ENCODE assay signal across 9 mouse cellular contexts in genomic region chr11:70583022-70583714, GRCm38 (mm10). TPM values are rescaled to one million over a fixed set of nuclear protein-coding genes. Genes with fewer than 3 reads are reported as not detected.
DNase-seq lines count a peak whose midpoint lies in the region; ATAC-seq lines count a peak whose summit lies in the region.
"Had no signal": no experiment of that assay in that cellular context is flagged by ENCODE, and none has a peak within 500 bp of the region (broad histone marks: within the 10 kb centered on the region; RNA-seq: fewer than 3 reads in every experiment).

No protein-coding gene starts in this region.

- no peak overlapping the region for H3K4me3 ChIP-seq in embryonic facial prominence, embryonic 13.5 days
- H3K4me3 ChIP-seq in liver, embryonic 12.5 days: no peak overlapping the region
- H3K4me3 ChIP-seq: neural tube, embryonic 12.5 days had no signal

- H3K4me2 ChIP-seq in embryonic facial prominence, embryonic 13.5 days: no peak overlapping the region
- H3K4me2 ChIP-seq in liver, embryonic 12.5 days: no peak overlapping the region
- H3K4me2 ChIP-seq: neural tube, embryonic 12.5 days had no signal

- H3K36me3 ChIP-seq in embryonic facial prominence, embryonic 13.5 days: no peaks in the 10 kb centered on the region
- 0 out of 2 replicates have a peak, but pooled peaks cover 7% of the 10 kb centered on the region for H3K36me3 ChIP-seq in liver, embryonic 12.5 days
- H3K36me3 ChIP-seq: neural tube, embryonic 12.5 days had no signal

- H3K9ac ChIP-seq in embryonic facial prominence, embryonic 13.5 days: no peak overlapping the region
- no peak overlapping the region for H3K9ac ChIP-seq in liver, embryonic 12.5 days
- H3K9ac ChIP-seq: neural tube, embryonic 12.5 days had no signal

- peak; percentile 41 for DNase-seq in kidney, postnatal 10 days
- DNase-seq in kidney, postnatal 25 days: no peak
- peak; percentile 44 for DNase-seq in brain, adult 2 months (ENCODE audit: low read depth, low spot score)
- DNase-seq in c-Kit-positive CD71-positive TER-119-positive erythroid progenitor cells, embryonic 14.5 days (ENCODE audit: low spot score): no peak
- DNase-seq: cerebellum, postnatal 10 days had no signal

- peak overlapping the region; percentile 80 for H3K27ac ChIP-seq in embryonic facial prominence, embryonic 13.5 days
- H3K27ac ChIP-seq in liver, embryonic 12.5 days: peak overlapping the region; percentile 34; the same call in 1 of the 2 replicates
- H3K27ac ChIP-seq: neural tube, embryonic 12.5 days had no signal

- H3K9me3 ChIP-seq in embryonic facial prominence, embryonic 13.5 days: no peaks in the 10 kb centered on the region
- no peaks in the 10 kb centered on the region for H3K9me3 ChIP-seq in liver, embryonic 12.5 days (replicated peaks)
- H3K9me3 ChIP-seq: neural tube, embryonic 12.5 days had no signal

- ATAC-seq in embryonic facial prominence, embryonic 13.5 days (ENCODE audit: insufficient number of reproducible peaks, insufficient read depth, low FRiP score, low TSS enrichment, low read depth): no peak
- ATAC-seq in liver, embryonic 12.5 days: no peak
- ATAC-seq in cerebellum, adult (ENCODE audit: insufficient number of reproducible peaks, low FRiP score, low TSS enrichment): no peak

- H3K4me1 ChIP-seq in embryonic facial prominence, embryonic 13.5 days: peaks cover 68% of the 10 kb centered on the region
- H3K4me1 ChIP-seq in liver, embryonic 12.5 days: peaks cover 58% of the 10 kb centered on the region

- H3K27me3 ChIP-seq in embryonic facial prominence, embryonic 13.5 days: no peaks in the 10 kb centered on the region
- no peaks in the 10 kb centered on the region for H3K27me3 ChIP-seq in liver, embryonic 12.5 days (replicated peaks)
- H3K27me3 ChIP-seq: neural tube, embryonic 12.5 days had no signal

- 41% methylated on average over 6 of the region's 6 CpGs for WGBS in embryonic facial prominence, embryonic 13.5 days
- 38% methylated on average over 6 of the region's 6 CpGs for WGBS in liver, embryonic 12.5 days (ENCODE audit: insufficient replicate concordance)

RNA-seq across cellular contexts. Expression of gene Mink1, which starts 20.5 kb away (rescaled TPM):
- 14.6 and 16.5 TPM in 2 replicates for polyA plus RNA-seq in embryonic facial prominence, embryonic 13.5 days (2015; fragmentation: Nextera tagmentation; extraction: Ambion mirVana)
- 8.3 and 8.7 TPM in 2 replicates for polyA plus RNA-seq in liver, embryonic 12.5 days (2016; fragmentation: Nextera tagmentation; extraction: Ambion mirVana)

RNA-seq across cellular contexts. Expression of gene 4930544D05Rik, which starts 32.5 kb away (rescaled TPM):
- polyA plus RNA-seq in embryonic facial prominence, embryonic 13.5 days (2015; fragmentation: Nextera tagmentation; extraction: Ambion mirVana): not detected in 2 replicates
- not detected in 2 replicates for polyA plus RNA-seq in liver, embryonic 12.5 days (2016; fragmentation: Nextera tagmentation; extraction: Ambion mirVana)
- polyA plus RNA-seq: neural tube, embryonic 12.5 days had no signal

RNA-seq across cellular contexts. Expression of gene Chrne, which starts 35.8 kb away (rescaled TPM):
- polyA plus RNA-seq in embryonic facial prominence, embryonic 13.5 days (2015; fragmentation: Nextera tagmentation; extraction: Ambion mirVana): not detected in 2 replicates
- not detected in 2 replicates for polyA plus RNA-seq in liver, embryonic 12.5 days (2016; fragmentation: Nextera tagmentation; extraction: Ambion mirVana)
- polyA plus RNA-seq: neural tube, embryonic 12.5 days had no signal

RNA-seq across cellular contexts. Expression of gene Pld2, which starts 43.3 kb away (rescaled TPM):
- 5.3 and 6.5 TPM in 2 replicates for polyA plus RNA-seq in embryonic facial prominence, embryonic 13.5 days (2015; fragmentation: Nextera tagmentation; extraction: Ambion mirVana)
- polyA plus RNA-seq in liver, embryonic 12.5 days (2016; fragmentation: Nextera tagmentation; extraction: Ambion mirVana): 2.0 and 2.6 TPM in 2 replicates

RNA-seq across cellular contexts. Expression of gene Gm40193, which starts 50.4 kb away (rescaled TPM):
- polyA plus RNA-seq in embryonic facial prominence, embryonic 13.5 days (2015; fragmentation: Nextera tagmentation; extraction: Ambion mirVana): not detected in 2 replicates
- not detected in 2 replicates for polyA plus RNA-seq in liver, embryonic 12.5 days (2016; fragmentation: Nextera tagmentation; extraction: Ambion mirVana)
- polyA plus RNA-seq: neural tube, embryonic 12.5 days had no signal

Comparison
In these comparisons a context has a peak if more than half of its experiments do, and no peak if none do; other contexts are left out.
1. DNase-seq: peak in kidney, postnatal 10 days (single experiment) and brain, adult 2 months (single experiment); none in kidney, postnatal 25 days (0 of 2) and c-Kit-positive CD71-positive TER-119-positive erythroid progenitor cells, embryonic 14.5 days (single experiment).